Mouse (Mus musculus) myocyte (in vitro differentiated cells): ENCODE results near the gene Lmnb2. TPM values are rescaled to one million over a fixed set of nuclear protein-coding genes. Genes with fewer than 3 reads are reported as not detected.

Experiments used
- H3K27me3 ChIP-seq: one replicate; pipeline ENCODE4 v1.6.1; 2011; ENCODE audit not compliant: control insufficient read depth, insufficient read depth, insufficient read length
- H3K36me3 ChIP-seq: one replicate; pipeline ENCODE4 v1.6.1; 2011; ENCODE audit not compliant: control insufficient read depth, insufficient read depth
- H3K4me2 ChIP-seq: one replicate; pipeline ENCODE4 v1.6.1; 2011; ENCODE audit warnings: low read depth, control low read depth
- H3K4me3 ChIP-seq: one replicate; pipeline ENCODE4 v1.5.1; 2011; ENCODE audit warnings: mild to moderate bottlenecking, control low read depth, moderate library complexity
- H3K79me2 ChIP-seq: one replicate; pipeline ENCODE4 v1.6.1; 2011; ENCODE audit not compliant: control insufficient read depth, insufficient read depth
- H3ac ChIP-seq: one replicate; pipeline ENCODE4 v1.6.1; 2011; ENCODE audit not compliant: control insufficient read depth, insufficient read length
- CEBPB ChIP-seq: IDR thresholded peaks from 2 replicates; pipeline ENCODE4 v1.6.1; 2011; ENCODE audit warnings: mild to moderate bottlenecking, moderate library complexity; ENCODE audit not compliant: poor library complexity, insufficient read depth, severe bottlenecking
- E2F4 ChIP-seq: IDR thresholded peaks from one replicate; pipeline ENCODE4 v1.6.1; 2011; ENCODE audit warnings: mild to moderate bottlenecking, control low read depth, moderate library complexity; ENCODE audit not compliant: insufficient read depth
- MAX ChIP-seq: IDR thresholded peaks from one replicate; pipeline ENCODE4 v1.6.1; 2011; ENCODE audit warnings: low read depth, mild to moderate bottlenecking, control low read depth
- MYOD1 ChIP-seq, 3 experiments: IDR thresholded peaks; one replicate each; pipeline ENCODE4 v1.6.1; 2011; ENCODE audit warnings: control low read depth in 2 of 3, low read depth in 2 of 3, mild to moderate bottlenecking in 2 of 3, moderate library complexity in 1 of 3; ENCODE audit not compliant: insufficient read length in 2 of 3, control insufficient read depth in 1 of 3
- MYOG ChIP-seq, 3 experiments: IDR thresholded peaks; one replicate each; pipeline ENCODE4 v1.6.1; 2011; ENCODE audit warnings: control low read depth in 2 of 3, low read depth in 2 of 3, mild to moderate bottlenecking in 2 of 3; ENCODE audit not compliant: insufficient read length in 2 of 3, control insufficient read depth in 1 of 3, insufficient read depth in 1 of 3
- POLR2A ChIP-seq: IDR thresholded peaks from one replicate; pipeline ENCODE4 v1.6.1; 2011; ENCODE audit warnings: low read depth, mild to moderate bottlenecking, control low read depth, moderate library complexity; ENCODE audit not compliant: insufficient read length
- POLR2AphosphoS2 ChIP-seq: IDR thresholded peaks from one replicate; pipeline ENCODE4 v1.6.1; 2011; ENCODE audit warnings: low read depth, control low read depth; ENCODE audit not compliant: insufficient read length
- REST ChIP-seq: IDR thresholded peaks from one replicate; pipeline ENCODE4 v1.6.1; 2011; ENCODE audit warnings: mild to moderate bottlenecking, control low read depth, moderate library complexity; ENCODE audit not compliant: insufficient read depth, insufficient read length
- SRF ChIP-seq: IDR thresholded peaks from one replicate; pipeline ENCODE4 v1.6.1; 2011; ENCODE audit warnings: low read depth; ENCODE audit not compliant: control insufficient read depth, insufficient read length
- TCF12 ChIP-seq: IDR thresholded peaks from one replicate; pipeline ENCODE4 v1.6.1; 2011; ENCODE audit warnings: mild to moderate bottlenecking, control low read depth; ENCODE audit not compliant: poor library complexity, insufficient read depth, severe bottlenecking
- TCF3 ChIP-seq: IDR thresholded peaks from one replicate; pipeline ENCODE4 v1.6.1; 2011; ENCODE audit warnings: low read depth, control low read depth; ENCODE audit not compliant: insufficient read length
- USF1 ChIP-seq: IDR thresholded peaks from one replicate; pipeline ENCODE4 v1.6.1; 2011; ENCODE audit warnings: low read depth, mild to moderate bottlenecking, control low read depth, moderate library complexity
- polyA plus RNA-seq: library from polyadenylated mRNA; unstranded; fragments of >200 nt; fragmentation: generic; extraction: Trizol; gene quantifications from one replicate; pipeline ENCODE4 v1.2.1, GENCODE M21; 2012; ENCODE audit warnings: missing spikeins

Gene Lmnb2
- polyA plus RNA-seq, 1 experiment: 65.2 TPM

DNA sequence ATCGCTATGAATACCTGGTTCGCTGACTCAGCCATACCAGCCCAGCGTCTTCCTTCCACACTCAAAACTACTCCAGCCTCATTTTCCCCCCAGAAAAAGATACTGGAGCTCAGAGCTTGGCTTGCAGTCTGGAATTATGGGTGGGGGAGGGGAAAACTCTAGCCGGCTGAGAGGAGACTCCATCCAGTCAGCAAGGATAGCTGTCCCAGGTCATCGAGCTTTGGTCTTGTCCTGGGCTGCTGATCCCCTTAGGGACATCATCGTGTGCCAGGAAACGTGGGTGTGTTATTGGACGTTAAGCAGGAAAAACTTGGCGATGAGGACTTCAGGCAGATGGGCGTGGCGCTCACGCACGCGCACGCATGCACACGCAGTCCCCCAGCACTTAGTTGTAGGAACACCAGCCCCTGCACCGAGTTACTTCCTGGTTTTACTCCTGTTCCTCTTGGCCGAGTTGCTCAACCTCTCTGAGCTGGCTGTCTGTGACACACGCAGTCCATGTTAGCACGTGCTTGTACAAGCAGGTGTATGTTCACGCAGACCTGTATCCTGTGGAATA, 15.5 kb upstream of the Lmnb2 start:
- H3K36me3 ChIP-seq: no peaks in the 10 kb centered on the region
- H3K4me3 ChIP-seq: peak overlapping the region; percentile 97
- no peak overlapping the region for H3ac ChIP-seq
- H3K79me2 ChIP-seq: peaks cover 12% of the 10 kb centered on the region
- TF ChIP-seq MYOG (IDR thresholded peaks at IDR 0.05; ENCODE audit: control insufficient read depth in 1 of 3, insufficient read depth in 1 of 3, insufficient read length in 2 of 3, low read depth in 2 of 3) (no peak), TCF12 (no peak), REST (no peak), MAX (no peak), MYOD1 (IDR thresholded peaks at IDR 0.05; ENCODE audit: control insufficient read depth in 1 of 3, insufficient read length in 2 of 3, low read depth in 2 of 3) (no peak), USF1 (no peak), TCF3 (no peak), E2F4 (no peak), CEBPB (no peak), SRF (no peak), POLR2AphosphoS2 (no peak), POLR2A (no peak)
- H3K27me3 ChIP-seq: no peaks in the 10 kb centered on the region
- peak overlapping the region; percentile 96 for H3K4me2 ChIP-seq

- no peaks in the 10 kb centered on the region for H3K27me3 ChIP-seq
- no peaks in the 10 kb centered on the region for H3K36me3 ChIP-seq
- TF ChIP-seq SRF (no peak), USF1 (no peak), POLR2A (peak; percentile 16), POLR2AphosphoS2 (no peak), MAX (no peak)
- peaks cover 12% of the 10 kb centered on the region for H3K79me2 ChIP-seq
- peak overlapping the region; percentile 96 for H3K4me2 ChIP-seq
- peak overlapping the region; percentile 97 for H3K4me3 ChIP-seq
- H3ac ChIP-seq: no peak overlapping the region
These were observed 14.8 kb upstream of the Lmnb2 start for GRCm38 (mm10) chr10:80932700-80933420.

GRCm38 (mm10) chr10:80932206-80932605, 14.2 kb upstream of the Lmnb2 start:
- TF ChIP-seq SRF (no peak), MYOG (IDR thresholded peaks at IDR 0.05; ENCODE audit: control insufficient read depth in 1 of 3, insufficient read depth in 1 of 3, insufficient read length in 2 of 3, low read depth in 2 of 3) (no peak), POLR2AphosphoS2 (peak; percentile 72), MAX (no peak), CEBPB (peak; percentile 50; the same call in 1 of the 2 replicates), TCF12 (no peak)
- peak overlapping the region; percentile 96 for H3K4me2 ChIP-seq
- H3K4me3 ChIP-seq: peak overlapping the region; percentile 97
- H3K36me3 ChIP-seq: no peaks in the 10 kb centered on the region
- peaks cover 12% of the 10 kb centered on the region for H3K79me2 ChIP-seq
- H3ac ChIP-seq: no peak overlapping the region
- no peaks in the 10 kb centered on the region for H3K27me3 ChIP-seq

DNA sequence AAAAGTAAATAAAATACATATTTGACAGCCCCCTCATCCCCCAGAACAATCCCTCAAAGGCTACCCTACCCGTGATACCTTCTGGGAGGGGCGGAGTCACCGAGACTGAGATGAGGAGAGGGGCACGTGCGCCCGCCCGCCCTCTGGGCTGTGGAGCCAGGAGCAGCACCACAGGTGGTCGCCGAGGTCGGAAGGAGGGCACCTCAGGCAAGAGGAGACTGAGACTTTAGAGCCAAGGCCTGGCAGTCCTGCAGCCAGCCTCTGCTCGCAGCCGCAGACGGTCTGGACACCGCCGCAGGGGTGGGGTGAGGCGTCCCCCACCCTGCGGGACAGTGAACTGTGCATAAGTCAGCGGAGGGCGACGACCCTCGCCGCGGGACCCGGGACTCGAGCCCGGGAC, 13.7 kb upstream of the Lmnb2 start:
- peaks cover 12% of the 10 kb centered on the region for H3K79me2 ChIP-seq
- TF ChIP-seq POLR2A (peak; percentile 22), POLR2AphosphoS2 (peak; percentile 64), E2F4 (no peak), TCF3 (no peak)

DNA sequence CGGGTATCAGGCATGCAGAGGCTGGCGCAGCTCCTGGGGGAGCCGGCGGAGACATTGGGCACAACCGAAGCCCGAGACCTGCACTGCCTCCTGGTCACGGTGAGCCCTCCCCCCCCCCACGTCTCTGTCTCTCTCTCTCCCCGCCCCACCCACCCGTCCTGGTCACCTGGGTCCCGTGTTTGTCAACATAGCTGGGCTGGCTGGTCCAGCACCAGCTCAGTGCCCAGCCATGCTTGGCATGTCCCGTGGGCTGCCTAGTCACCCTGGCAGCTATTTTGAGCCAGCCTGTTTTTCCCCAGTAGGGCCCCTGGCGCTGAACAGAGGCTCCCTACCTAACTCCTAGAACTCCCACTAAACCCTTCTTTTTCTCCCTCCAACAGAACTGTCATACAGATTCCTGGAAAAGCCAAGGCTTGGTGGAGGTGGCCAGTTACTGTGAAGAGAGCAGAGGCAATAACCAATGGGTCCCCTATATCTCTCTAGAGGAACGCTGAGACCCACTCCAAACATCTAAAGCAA, 13.2 kb upstream of the Lmnb2 start:
- H3K4me2 ChIP-seq: peak overlapping the region; percentile 96
- no peaks in the 10 kb centered on the region for H3K36me3 ChIP-seq
- H3K4me3 ChIP-seq: peak overlapping the region; percentile 97
- H3K79me2 ChIP-seq: peaks cover 12% of the 10 kb centered on the region
- H3ac ChIP-seq: peak overlapping the region; percentile 42
- H3K27me3 ChIP-seq: no peaks in the 10 kb centered on the region
- TF ChIP-seq USF1 (no peak), E2F4 (no peak), CEBPB (no peak), MAX (no peak), MYOG (IDR thresholded peaks at IDR 0.05; ENCODE audit: control insufficient read depth in 1 of 3, insufficient read depth in 1 of 3, insufficient read length in 2 of 3, low read depth in 2 of 3) (peak in 1 of 3 experiments; percentile 55), TCF12 (no peak), POLR2AphosphoS2 (peak; percentile 47), SRF (no peak), POLR2A (peak; percentile 30), REST (no peak), TCF3 (no peak), MYOD1 (IDR thresholded peaks at IDR 0.05; ENCODE audit: control insufficient read depth in 1 of 3, insufficient read length in 2 of 3, low read depth in 2 of 3) (no peak)

More for the DNA sequence above, 13.7 kb upstream of the Lmnb2 start:
- H3K4me3 ChIP-seq: peak overlapping the region; percentile 97
- peak overlapping the region; percentile 42 for H3ac ChIP-seq
- H3K27me3 ChIP-seq: no peaks in the 10 kb centered on the region
- H3K4me2 ChIP-seq: peak overlapping the region; percentile 96
- no peaks in the 10 kb centered on the region for H3K36me3 ChIP-seq
